Mouse (Mus musculus) ES-E14 (cell line): ENCODE measurements around the gene D930020B18Rik.

ENCODE experiments used
- CHD2 ChIP-seq: IDR thresholded peaks from 2 replicates; pipeline ENCODE4 v1.6.1; 2014; ENCODE audit warnings: mild to moderate bottlenecking, low read depth, low read length, inconsistent platforms
- MAFK ChIP-seq: IDR thresholded peaks from 2 replicates; pipeline ENCODE4 v1.6.1; 2014; ENCODE audit warnings: mild to moderate bottlenecking, low read depth, low read length, inconsistent platforms; ENCODE audit not compliant: insufficient read depth
- ZNF384 ChIP-seq: IDR thresholded peaks from 2 replicates; pipeline ENCODE4 v1.6.1; 2012; ENCODE audit warnings: low read depth, low read length, inconsistent platforms

DNA sequence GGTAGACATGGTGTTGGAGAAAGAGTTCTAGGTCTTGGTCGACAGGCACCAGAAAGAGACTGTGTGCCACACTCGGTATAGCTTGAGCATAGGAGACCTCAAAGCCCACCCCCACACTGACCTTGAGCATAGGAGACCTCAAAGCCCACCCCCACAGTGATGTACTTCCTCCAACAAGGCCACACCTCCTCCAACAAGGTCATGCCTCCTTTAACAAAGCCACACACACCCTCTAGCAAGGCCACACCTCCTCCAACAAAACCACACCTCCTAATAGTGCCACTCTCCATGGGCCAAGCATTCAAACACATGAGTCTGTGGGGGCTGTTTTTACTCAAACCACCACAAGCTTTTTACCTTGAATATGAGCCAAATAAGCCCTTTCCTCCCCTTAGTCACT is 21.3 kb downstream of the D930020B18Rik start:
- TF ChIP-seq ZNF384 (no peak), MAFK (no peak), CHD2 (no peak)
